Mouse (Mus musculus) hindbrain, embryonic 15.5 days (tissue): Measurements from ENCODE around the gene Igtp. TPM values are rescaled to one million over a fixed set of nuclear protein-coding genes. Genes with fewer than 3 reads are reported as not detected.

Source experiments
- ATAC-seq: fragments of 200-750 bp; cut with Nextera tagmentation; 2 replicates; pipeline ENCODE4 v1.8.0; 2017; ENCODE audit warnings: low read depth, moderate number of reproducible peaks, moderate TSS enrichment; ENCODE audit not compliant: low FRiP score
- H3K27ac ChIP-seq: fragments of 300-500 bp; sonication (generic); replicated peaks from 2 replicates; pipeline ENCODE4 v1.5.1; 2015; ENCODE audit warnings: mild to moderate bottlenecking, inconsistent platforms
- H3K27me3 ChIP-seq: fragments of 300-500 bp; sonication (generic); 2 replicates; pipeline ENCODE4 v1.6.1; 2015; ENCODE audit warnings: control low read depth, inconsistent platforms
- H3K36me3 ChIP-seq: fragments of 300-500 bp; sonication (generic); 2 replicates; pipeline ENCODE4 v1.6.1; 2015; ENCODE audit warnings: control low read depth, inconsistent platforms
- H3K4me1 ChIP-seq: fragments of 300-500 bp; sonication (generic); replicated peaks from 2 replicates; pipeline ENCODE4 v1.6.1; 2015; ENCODE audit warnings: control low read depth, inconsistent platforms
- H3K4me2 ChIP-seq: fragments of 300-500 bp; sonication (generic); 2 replicates; pipeline ENCODE4 v1.6.1; 2015; ENCODE audit warnings: moderate library complexity, mild to moderate bottlenecking, inconsistent platforms
- H3K4me3 ChIP-seq: fragments of 300-500 bp; sonication (generic); 2 replicates; pipeline ENCODE4 v1.5.1; 2015; ENCODE audit warnings: mild to moderate bottlenecking, inconsistent platforms
- H3K9ac ChIP-seq: fragments of 300-500 bp; sonication (generic); 2 replicates; pipeline ENCODE4 v1.6.1; 2015; ENCODE audit warnings: inconsistent platforms
- H3K9me3 ChIP-seq: fragments of 300-500 bp; sonication (generic); 2 replicates; pipeline ENCODE4 v1.6.1; 2016; ENCODE audit warnings: control low read depth, inconsistent platforms
- WGBS: fragments of 180-500 bp; shearing (Covaris S2); methylation state at CpG from one replicate; pipeline ENCODE4 v1.1.7; 2015; 5-methylcytosine and 5-hydroxymethylcytosine counted together
- polyA plus RNA-seq: library from polyadenylated mRNA; unstranded; fragments of >200 nt; fragmentation: Nextera tagmentation; extraction: Ambion mirVana; gene quantifications from 2 replicates; pipeline ENCODE4 v1.2.1, GENCODE M21; 2015

The Igtp gene
- polyA plus RNA-seq, 1 experiment from 2014 or later: 2.2 TPM

GRCm38 (mm10) chr11:58238840-58239791 is 39.8 kb downstream of the Igtp start:
- no peaks in the 10 kb centered on the region for H3K9me3 ChIP-seq
- peak overlapping the region; percentile 70 for H3K4me2 ChIP-seq
- H3K4me3 ChIP-seq: peak overlapping the region; percentile 46
- peak; percentile 95 for ATAC-seq
- no peaks in the 10 kb centered on the region for H3K27me3 ChIP-seq
- peak overlapping the region; percentile 45 for H3K9ac ChIP-seq
- peak overlapping the region; percentile 56 for H3K27ac ChIP-seq
- H3K4me1 ChIP-seq: no peaks in the 10 kb centered on the region; the same call in 1 of the 2 replicates
- 2% methylated on average over 37 of the region's 37 CpGs for WGBS
- no peaks in the 10 kb centered on the region for H3K36me3 ChIP-seq

GRCm38 (mm10) chr11:58247294-58247693 is 47.9 kb downstream of the Igtp start:
- Histone ChIP-seq H3K36me3 (no peaks in the 10 kb centered on the region), H3K9me3 (no peaks in the 10 kb centered on the region), H3K9ac (no peak overlapping the region), H3K27ac (no peak overlapping the region), H3K27me3 (no peaks in the 10 kb centered on the region), H3K4me2 (no peak overlapping the region), H3K4me3 (no peak overlapping the region), H3K4me1 (no peaks in the 10 kb centered on the region)
- ATAC-seq: no peak
- WGBS: 47% methylated on average over 4 of the region's 4 CpGs

GRCm38 (mm10) chr11:58249203-58249981 is 50.0 kb downstream of the Igtp start:
- ATAC-seq: no peak
- H3K4me2 ChIP-seq: no peak overlapping the region
- no peaks in the 10 kb centered on the region for H3K9me3 ChIP-seq
- no peak overlapping the region for H3K4me3 ChIP-seq
- H3K27me3 ChIP-seq: no peaks in the 10 kb centered on the region
- no peak overlapping the region for H3K9ac ChIP-seq
- WGBS: 89% methylated on average over 7 of the region's 7 CpGs
- H3K36me3 ChIP-seq: no peaks in the 10 kb centered on the region
- H3K4me1 ChIP-seq: no peaks in the 10 kb centered on the region
- no peak overlapping the region for H3K27ac ChIP-seq

- Histone ChIP-seq H3K4me3 (no peak overlapping the region), H3K4me1 (no peaks in the 10 kb centered on the region), H3K4me2 (no peak overlapping the region), H3K36me3 (no peaks in the 10 kb centered on the region), H3K9ac (no peak overlapping the region), H3K9me3 (no peaks in the 10 kb centered on the region), H3K27ac (no peak overlapping the region), H3K27me3 (no peaks in the 10 kb centered on the region)
- ATAC-seq: no peak
- WGBS: 80% methylated on average over 5 of the region's 5 CpGs
These were observed 51.2 kb downstream of the Igtp start for GRCm38 (mm10) chr11:58250550-58250949.

GRCm38 (mm10) chr11:58254411-58254810 is 55.1 kb downstream of the Igtp start:
- Histone ChIP-seq H3K27ac (no peak overlapping the region), H3K4me2 (no peak overlapping the region), H3K36me3 (no peaks in the 10 kb centered on the region), H3K9ac (no peak overlapping the region), H3K9me3 (no peaks in the 10 kb centered on the region), H3K4me3 (no peak overlapping the region), H3K27me3 (no peaks in the 10 kb centered on the region), H3K4me1 (no peaks in the 10 kb centered on the region)
- 99% methylated on average over 3 of the region's 3 CpGs for WGBS
- no peak for ATAC-seq

Other genes starting within 250 kb of the Igtp start
- 20.6 and 22.4 TPM in 2 replicates for gene Larp1, start 190.5 kb upstream of the Igtp start, polyA plus RNA-seq
- 0.16 TPM in 1 of 2 replicates, not detected in the other for gene Gm12248, start 106.4 kb upstream of the Igtp start, polyA plus RNA-seq
- 103 and 106 TPM in 2 replicates for gene Cnot8, start 95.4 kb upstream of the Igtp start, polyA plus RNA-seq
- 13.2 and 17.0 TPM in 2 replicates for gene Gemin5, start 31.0 kb upstream of the Igtp start, polyA plus RNA-seq
- 90.5 and 93.9 TPM in 2 replicates for gene Mrpl22, start 27.9 kb upstream of the Igtp start, polyA plus RNA-seq
- gene Irgm2, start 62 bp downstream of the Igtp start, polyA plus RNA-seq: 1.3 and 1.8 TPM in 2 replicates
- not detected in 2 replicates for gene 4930438A08Rik, start 75.2 kb downstream of the Igtp start, polyA plus RNA-seq
- 30.2 and 30.8 TPM in 2 replicates for gene Zfp692, start 107.5 kb downstream of the Igtp start, polyA plus RNA-seq
- 37.5 and 39.4 TPM in 2 replicates for gene Zfp672, start 130.8 kb downstream of the Igtp start, polyA plus RNA-seq
- 48.4 and 51.9 TPM in 2 replicates for gene Sh3bp5l, start 131.2 kb downstream of the Igtp start, polyA plus RNA-seq
- 0.39 TPM in 1 of 2 replicates, not detected in the other for gene Lypd8, start 179.5 kb downstream of the Igtp start, polyA plus RNA-seq
- gene 1810065E05Rik, start 221.6 kb downstream of the Igtp start, polyA plus RNA-seq: not detected in 2 replicates
- gene Gm12253, start 233.0 kb downstream of the Igtp start, polyA plus RNA-seq: not detected in 2 replicates